Mouse (Mus musculus) frontal cortex, adult (tissue): ENCODE data around the gene Map4k4.

Experiments used
- ATAC-seq: cut with Nextera tagmentation; 2 replicates; pipeline ENCODE4 v1.9.2; 2017; ENCODE audit warnings: mild to moderate bottlenecking, moderate library complexity, mixed read lengths; ENCODE audit not compliant: low TSS enrichment

Gene Map4k4

DNA sequence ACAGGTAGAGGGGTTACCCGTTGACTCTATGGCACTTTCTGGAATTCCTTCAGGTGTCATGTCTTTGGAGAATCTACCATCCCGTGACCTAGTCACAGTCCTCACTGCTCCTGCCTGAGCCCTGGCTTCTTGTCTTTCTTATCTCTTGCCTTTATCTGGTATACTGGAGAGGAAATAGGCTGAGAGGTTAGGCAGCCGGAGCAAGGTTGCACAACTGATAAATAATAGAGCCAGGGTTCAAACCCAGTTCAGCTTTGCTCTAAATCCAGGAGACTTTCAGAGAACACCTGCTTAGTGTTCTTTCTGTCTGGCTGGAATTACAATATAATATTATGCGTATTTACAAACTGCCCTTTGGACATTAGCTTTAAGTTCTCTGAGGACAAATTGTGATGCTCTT lies 2.0 kb upstream of the Map4k4 start:
- no peak for ATAC-seq

DNA sequence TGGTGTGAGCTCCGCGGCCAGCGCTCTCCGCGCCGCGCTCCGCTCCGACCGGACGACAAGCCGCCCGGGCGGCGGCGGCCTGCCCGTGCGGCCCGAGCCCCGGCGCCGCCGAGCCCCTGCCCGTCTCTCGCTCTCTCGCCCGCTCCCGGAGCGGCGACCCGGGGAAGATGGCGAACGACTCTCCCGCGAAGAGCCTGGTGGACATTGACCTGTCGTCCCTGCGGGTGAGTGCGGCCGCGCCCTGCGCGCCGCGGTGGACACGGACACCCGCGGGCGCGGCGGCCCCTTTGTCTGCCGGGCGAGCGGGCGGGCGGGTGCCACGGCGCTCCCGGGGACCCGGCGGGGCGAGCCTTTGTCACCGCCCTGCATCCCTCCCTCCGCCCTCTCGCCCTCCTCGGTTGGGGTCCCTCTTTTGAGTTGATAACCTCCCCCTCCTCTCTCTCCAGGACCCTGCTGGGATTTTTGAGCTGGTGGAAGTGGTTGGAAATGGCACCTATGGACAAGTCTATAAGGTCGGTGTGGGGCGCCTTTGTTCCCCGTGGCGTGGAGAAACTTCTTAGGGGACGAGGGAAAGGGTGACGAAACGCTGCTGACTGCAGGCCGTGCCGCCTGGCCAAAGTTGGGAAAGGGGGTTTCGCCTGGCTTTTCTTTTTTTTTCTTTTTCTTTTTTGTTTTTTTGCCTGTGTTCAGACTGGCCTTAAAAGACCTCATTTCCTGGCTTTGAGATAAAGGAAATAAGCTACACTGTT lies 524 bp downstream of the Map4k4 start:
- peak; percentile 5; the same call in 1 of the 2 replicates for ATAC-seq

- peak; percentile 56 for ATAC-seq
Observed at GRCm38 (mm10) chr1:39901851-39902703, 1.4 kb downstream of the Map4k4 start.

GRCm38 (mm10) chr1:39902704-39903151 lies 2.0 kb downstream of the Map4k4 start:
- peak; percentile 14; the same call in 1 of the 2 replicates for ATAC-seq

GRCm38 (mm10) chr1:39904720-39905119 lies 4.0 kb downstream of the Map4k4 start:
- no peak for ATAC-seq

- no peak for ATAC-seq
Observed at GRCm38 (mm10) chr1:39906921-39907320, 6.2 kb downstream of the Map4k4 start.

- no peak for ATAC-seq
Observed at GRCm38 (mm10) chr1:39908976-39909375, 8.3 kb downstream of the Map4k4 start.

DNA sequence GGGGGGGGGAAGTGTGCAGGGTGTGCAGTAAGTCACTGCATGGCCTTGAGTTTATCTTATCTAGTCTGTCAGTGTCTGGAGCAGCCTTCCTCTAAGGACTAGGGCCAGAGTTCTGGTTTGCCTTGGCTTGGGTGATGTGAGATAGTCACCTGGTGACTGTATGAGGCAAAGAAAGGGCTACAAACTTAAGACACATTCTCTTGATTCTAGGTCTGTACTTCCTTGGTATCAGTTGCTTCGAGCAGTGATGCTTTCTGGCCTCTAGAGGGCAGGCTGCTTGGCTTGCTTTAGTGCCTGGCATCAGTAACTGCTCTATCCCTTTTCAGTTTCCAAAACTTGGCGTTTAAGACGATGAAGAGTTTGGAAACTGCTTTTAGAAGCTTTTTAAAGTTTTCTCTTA lies 10.7 kb downstream of the Map4k4 start:
- ATAC-seq, result peak; percentile 92

DNA sequence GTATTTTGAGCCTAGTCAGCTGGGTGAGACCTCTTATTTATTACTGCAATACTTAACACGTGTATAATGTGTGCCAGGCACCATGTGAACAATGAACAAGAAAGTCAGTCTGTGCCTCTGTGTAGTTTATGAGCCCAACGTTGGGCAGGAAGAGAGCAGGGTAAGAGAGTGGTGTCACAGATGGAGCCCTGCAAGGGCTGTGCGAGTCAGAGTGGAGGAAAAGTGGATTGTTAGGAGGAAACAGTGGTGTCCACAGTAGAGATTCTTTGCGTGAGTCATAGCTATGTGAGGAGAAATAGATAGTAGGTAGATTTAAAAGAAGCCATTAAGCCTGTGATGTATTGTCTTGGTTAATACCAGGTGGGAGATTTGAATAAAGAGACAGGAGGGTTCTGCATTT lies 12.5 kb downstream of the Map4k4 start:
- no peak for ATAC-seq

GRCm38 (mm10) chr1:39916144-39916543 lies 15.4 kb downstream of the Map4k4 start:
- no peak for ATAC-seq

DNA sequence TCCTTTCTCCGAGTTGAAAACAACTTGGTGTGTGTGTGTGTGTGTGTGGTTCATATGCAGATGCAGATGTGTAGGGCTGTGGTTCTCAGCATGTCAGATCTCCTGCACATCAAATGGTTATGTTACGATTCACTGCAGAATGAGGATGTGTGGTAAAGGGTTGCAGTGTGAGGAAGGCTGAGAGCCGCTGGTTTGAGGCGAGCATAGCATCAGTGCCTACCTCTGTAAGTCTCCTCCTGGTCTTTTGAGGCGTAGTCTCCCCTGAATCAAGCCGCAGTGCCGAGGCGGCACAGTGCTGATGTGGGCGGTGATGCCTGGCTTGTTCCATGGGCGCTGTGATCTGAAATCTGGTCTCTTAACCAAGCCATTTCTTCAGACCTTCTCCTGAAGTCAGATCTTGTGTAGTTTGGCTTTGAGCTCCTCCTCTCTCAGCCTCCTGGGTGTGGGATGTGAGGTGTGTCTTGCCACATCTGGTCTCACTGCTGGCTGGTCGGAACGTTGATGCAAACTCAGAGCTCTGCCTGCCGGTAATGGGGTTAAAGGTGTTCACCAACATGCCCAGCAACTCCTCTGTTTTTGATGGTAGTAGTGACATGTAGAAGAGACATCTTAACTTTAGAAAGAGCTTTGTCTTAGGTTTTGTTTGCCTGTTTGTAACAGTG lies 17.3 kb downstream of the Map4k4 start:
- ATAC-seq, result no peak

- no peak for ATAC-seq
Observed at GRCm38 (mm10) chr1:39918517-39919115, 17.9 kb downstream of the Map4k4 start.

- no peak for ATAC-seq
Observed at GRCm38 (mm10) chr1:39920616-39921015, 19.9 kb downstream of the Map4k4 start.

- no peak for ATAC-seq
Observed at GRCm38 (mm10) chr1:39921996-39922395, 21.3 kb downstream of the Map4k4 start.

- peak; percentile 27 for ATAC-seq
Observed at GRCm38 (mm10) chr1:39922714-39923113, 22.0 kb downstream of the Map4k4 start.

DNA sequence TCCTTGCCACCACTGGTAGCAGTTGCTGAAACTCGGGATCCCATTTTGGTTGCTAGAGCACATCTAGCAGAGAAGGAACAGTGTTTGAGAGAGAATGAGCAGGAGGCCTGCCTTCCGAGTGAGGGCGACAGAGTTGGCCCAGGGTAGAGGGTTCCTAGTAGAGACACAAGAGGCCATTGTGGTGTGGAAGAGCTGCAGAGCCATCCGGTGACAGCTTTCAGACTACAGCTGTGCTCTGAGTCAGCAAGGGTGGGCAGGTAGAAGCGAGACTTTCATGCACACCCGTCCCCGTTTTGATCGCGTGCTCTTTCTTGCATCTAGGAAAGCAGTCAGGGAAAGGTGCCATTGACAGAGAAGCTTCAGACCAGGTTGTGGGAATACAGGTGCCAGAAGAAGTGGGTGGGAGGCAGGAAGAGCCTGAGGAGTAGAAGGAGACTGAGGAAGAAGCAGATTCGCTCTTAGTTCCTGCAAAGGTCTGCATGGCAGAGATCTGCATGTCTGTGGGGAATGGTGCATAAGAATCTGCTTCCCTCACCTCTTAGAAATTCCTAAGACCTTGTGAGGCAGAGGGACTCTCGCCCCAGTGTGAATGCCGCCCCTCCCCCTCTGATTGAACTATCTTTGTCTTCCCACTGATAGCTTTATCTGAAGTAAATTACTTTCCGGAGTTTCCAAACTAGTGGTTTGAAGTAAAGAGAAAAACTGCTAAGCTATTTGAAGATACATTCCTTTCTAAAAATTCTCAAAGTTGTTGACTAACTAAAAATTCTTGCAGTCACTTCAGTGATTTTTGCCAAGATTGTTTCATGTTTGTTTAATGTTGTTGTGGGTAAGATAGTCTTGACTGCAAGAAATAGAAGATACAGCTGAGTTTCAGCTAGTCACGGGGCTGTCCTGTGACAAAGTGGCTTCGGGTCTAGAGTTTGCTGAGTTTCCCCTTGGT lies 23.0 kb downstream of the Map4k4 start:
- peak; percentile 83 for ATAC-seq

DNA sequence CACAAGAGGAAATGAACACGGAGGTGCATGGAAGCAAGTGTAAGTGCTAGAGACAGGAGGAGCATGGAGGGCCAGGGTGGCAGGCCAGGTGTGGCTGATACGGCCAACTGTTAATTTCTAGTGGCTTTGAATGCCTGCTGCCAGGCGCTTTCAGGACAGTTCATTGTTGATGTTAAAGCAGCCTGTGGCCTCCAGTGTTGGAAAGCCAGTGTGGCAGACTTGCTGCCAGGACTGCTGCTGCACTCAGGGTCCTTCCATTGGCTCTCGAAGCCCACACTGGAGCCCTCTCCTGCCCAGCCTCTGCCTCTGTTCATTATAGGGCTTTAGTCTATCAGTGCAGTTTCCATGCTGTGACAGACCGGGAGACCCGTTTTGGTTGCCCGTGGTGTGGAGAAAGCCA lies 30.3 kb downstream of the Map4k4 start:
- no peak for ATAC-seq

GRCm38 (mm10) chr1:39932216-39932739 lies 31.6 kb downstream of the Map4k4 start:
- no peak for ATAC-seq

GRCm38 (mm10) chr1:39932922-39933321 lies 32.2 kb downstream of the Map4k4 start:
- no peak for ATAC-seq

DNA sequence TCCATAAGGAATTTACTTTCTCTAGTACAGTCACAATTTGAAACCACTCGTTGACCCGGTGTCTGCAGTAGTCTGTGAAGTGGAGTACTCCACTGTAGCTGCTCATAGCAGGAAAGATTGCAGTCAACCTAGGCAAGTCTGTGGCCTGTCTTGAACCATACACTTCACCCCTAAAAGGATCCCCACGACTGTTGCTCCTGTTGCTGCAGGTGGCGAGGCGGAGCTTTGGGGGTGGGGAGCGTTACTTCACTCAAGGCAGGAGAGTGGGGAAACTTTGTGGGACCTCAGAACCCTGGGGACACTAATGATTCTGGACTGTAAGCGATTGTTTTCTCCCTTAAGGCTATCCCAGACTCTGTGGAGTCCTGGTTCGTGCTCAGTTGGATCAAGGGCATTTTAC lies 34.2 kb downstream of the Map4k4 start:
- no peak for ATAC-seq

DNA sequence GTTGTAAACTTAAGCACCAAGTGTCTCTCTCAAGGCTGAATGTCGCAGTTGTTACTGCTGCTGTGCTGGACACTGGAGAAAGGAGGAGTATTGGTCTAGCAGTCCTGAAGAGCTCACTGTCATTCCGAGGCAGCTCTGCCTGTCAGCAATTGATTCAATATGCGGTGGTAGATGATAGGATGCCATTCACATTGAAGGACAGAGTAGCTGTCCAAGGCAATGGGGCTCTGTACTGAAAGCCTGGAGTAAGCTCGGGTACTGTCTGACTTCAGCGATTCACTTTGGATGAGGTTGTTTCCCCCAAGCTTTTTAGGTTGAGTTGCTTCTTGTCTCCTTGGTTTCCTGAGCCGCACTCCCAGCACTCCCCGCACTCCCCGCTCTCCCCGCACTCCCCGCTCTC lies 34.9 kb downstream of the Map4k4 start:
- no peak for ATAC-seq
